Mouse (Mus musculus) monocyte, adult 2 months (primary cell): ENCODE data around the gene Gm9922.

ENCODE experiments used
- DNase-seq, 2 experiments: peaks; one replicate each; pipeline ENCODE4 v3.0.0; 2022; ENCODE audit warnings: low spot score in 2 of 2, low read depth in 1 of 2

The Gm9922 gene

GRCm38 (mm10) chr14:101729237-101729971 is at the start of gene Gm9922, which contains the start of gene Lmo7:
Gm9922 (minus strand) TSS chr14:101729814.
Lmo7 (plus strand) TSS chr14:101729957.
- no peak for DNase-seq

- no peak for DNase-seq
Measured at GRCm38 (mm10) chr14:101778426-101778825, 48.8 kb upstream of the Gm9922 start.

- DNase-seq, result no peak
Measured at GRCm38 (mm10) chr14:101777129-101777493, 47.5 kb upstream of the Gm9922 start.

- no peak for DNase-seq
Measured at GRCm38 (mm10) chr14:101776296-101777128, 46.9 kb upstream of the Gm9922 start.

GRCm38 (mm10) chr14:101774631-101775030 is 45.0 kb upstream of the Gm9922 start:
- DNase-seq, result no peak

DNA sequence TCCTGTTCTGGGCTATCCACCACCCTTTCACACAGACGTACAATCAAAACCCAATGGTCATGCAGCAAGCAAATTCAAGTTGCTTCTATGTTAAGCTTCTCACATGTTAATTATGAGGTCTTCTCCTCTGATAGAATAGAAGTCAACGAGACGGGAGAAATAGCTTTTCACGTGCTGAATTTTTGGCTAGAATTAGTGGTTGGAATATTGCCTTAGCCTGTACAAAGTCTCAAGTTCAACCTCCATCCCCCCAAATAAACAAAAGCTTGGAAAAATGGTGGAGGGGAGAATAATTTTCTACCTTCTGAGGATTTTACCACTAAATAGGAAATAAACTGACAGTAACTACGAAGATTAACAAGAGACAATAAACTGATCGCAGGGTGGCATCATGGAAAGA is 42.1 kb upstream of the Gm9922 start:
- no peak for DNase-seq

DNA sequence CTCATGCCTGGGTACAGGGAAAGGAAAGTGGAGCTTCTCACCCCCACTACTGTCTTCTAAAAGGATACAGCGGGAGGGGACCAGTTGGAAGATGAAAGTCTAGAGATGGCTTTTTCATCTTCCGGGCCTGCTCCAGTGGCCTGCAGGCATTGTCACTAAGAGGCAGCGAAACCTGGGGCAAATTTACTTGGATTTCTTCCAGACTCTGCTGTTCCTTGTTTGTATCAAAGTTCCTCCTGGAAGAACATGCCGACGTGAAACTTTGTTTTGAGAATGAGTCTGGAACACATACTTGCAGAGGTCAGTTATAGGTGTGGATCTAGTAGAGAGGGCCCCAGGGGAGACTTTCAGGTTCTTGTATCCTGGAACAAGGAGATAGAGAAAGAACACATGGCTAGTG is 41.7 kb upstream of the Gm9922 start:
- DNase-seq, result no peak

GRCm38 (mm10) chr14:101763762-101764295 is 34.2 kb upstream of the Gm9922 start:
- no peak for DNase-seq

DNA sequence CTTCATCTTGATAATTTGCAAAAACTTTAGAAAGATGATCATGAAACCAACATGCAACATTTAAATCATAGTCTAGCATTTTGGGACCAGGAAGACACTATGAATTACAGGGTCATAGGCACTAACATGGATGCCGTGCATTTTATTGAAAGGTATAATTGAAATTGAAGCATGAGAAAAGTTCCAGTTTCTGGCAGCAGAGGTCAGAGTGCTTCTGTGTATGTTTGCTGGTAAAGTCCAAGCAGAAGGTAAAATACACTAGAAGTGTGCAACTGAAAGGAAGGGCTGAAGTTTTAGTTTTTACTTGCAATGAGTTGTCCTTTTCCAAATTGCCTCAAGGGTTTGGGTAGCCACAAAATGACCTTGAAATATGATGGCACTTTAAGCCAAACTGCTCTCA is 32.7 kb upstream of the Gm9922 start:
- DNase-seq, result no peak

DNA sequence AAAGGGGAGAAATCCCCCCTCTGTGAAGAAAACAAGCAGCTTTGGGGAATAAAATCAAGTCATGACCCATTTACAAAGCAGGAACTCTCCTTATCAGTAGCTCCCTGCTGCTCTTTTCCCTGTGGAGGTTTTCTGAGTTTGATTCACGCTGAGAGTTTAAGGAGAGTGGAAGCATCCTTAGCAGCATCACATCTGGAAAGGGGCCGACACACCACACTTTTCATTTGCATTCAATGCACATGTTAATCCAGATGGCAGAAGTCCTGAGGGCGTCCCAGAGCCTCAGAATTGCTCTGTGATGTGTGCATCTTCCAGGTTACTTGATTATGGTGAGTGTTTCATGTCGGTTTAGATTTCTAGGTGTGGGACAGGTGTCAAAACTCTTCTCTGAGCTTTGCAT is 25.8 kb upstream of the Gm9922 start:
- DNase-seq, result no peak

- DNase-seq, result no peak
Measured at GRCm38 (mm10) chr14:101750910-101751309, 21.3 kb upstream of the Gm9922 start.

GRCm38 (mm10) chr14:101748436-101748835 is 18.8 kb upstream of the Gm9922 start:
- no peak for DNase-seq

GRCm38 (mm10) chr14:101747811-101748210 is 18.2 kb upstream of the Gm9922 start:
- no peak for DNase-seq

- DNase-seq, result no peak
Measured at GRCm38 (mm10) chr14:101746635-101747034, 17.0 kb upstream of the Gm9922 start.

DNA sequence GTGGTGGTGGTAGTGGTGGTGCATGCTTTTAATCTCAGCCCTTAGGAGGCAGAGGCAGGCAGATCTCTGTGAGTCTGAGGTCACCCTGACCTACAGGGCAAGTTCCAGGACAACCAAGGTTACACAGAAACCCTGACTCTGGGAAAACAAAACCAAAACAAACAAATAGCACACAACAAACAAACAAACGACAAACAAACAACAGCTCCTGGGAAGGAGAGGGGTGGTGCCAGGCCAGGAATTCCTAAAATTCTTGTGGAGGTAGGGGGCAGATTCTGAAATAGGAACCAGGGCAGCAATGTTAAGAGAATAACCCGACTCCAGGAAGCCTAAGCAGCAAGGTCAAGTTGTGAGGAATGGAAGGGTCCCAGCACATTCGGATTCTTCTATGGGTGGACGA is 7.9 kb upstream of the Gm9922 start:
- DNase-seq, result no peak

- DNase-seq, result no peak
Measured at GRCm38 (mm10) chr14:101733542-101734303, 4.1 kb upstream of the Gm9922 start.

- no peak for DNase-seq
Measured at GRCm38 (mm10) chr14:101729972-101730692, 518 bp upstream of the Gm9922 start.

DNA sequence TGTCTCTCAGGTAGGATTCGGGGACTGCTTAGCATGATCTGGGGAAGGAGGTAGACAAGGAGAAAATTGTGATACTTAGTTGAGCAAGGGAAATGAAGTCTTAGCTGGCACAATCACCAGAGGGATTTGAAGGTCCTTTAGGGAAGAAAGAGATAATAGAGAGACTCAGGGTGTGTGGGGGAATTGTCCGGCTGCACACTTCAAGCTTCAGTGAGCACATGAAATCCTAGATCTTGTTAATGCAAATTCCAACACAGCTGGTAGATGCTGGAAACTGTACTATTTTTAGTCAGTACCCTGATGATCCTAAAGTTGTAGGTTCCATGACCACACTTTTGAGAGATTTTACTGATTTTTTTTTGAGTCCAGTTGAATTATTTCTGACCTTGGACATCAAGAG is 15.2 kb downstream of the Gm9922 start:
- no peak for DNase-seq

GRCm38 (mm10) chr14:101707088-101707487 is 22.5 kb downstream of the Gm9922 start:
- no peak for DNase-seq

GRCm38 (mm10) chr14:101704479-101704878 is 25.1 kb downstream of the Gm9922 start:
- no peak for DNase-seq

- no peak for DNase-seq
Measured at GRCm38 (mm10) chr14:101688406-101688805, 41.2 kb downstream of the Gm9922 start.
